Mouse (Mus musculus) activated CD4-positive, CD25-positive, alpha-beta regulatory T cell, adult 4 months (primary cell): ENCODE measurements around the gene Phka2. TPM values are rescaled to one million over a fixed set of nuclear protein-coding genes. Genes with fewer than 3 reads are reported as not detected.

Experiments
- ATAC-seq: one replicate; pipeline ENCODE4 v1.8.0; 2017
- polyA plus RNA-seq, 2 experiments: library from polyadenylated mRNA; unstranded; fragments of 100-300 nt; shearing (Covaris generic); gene quantifications; one replicate each; pipeline ENCODE4 v1.2.1; 2017

Gene Phka2
- 1 to 10 TPM; 6.4 to 9.0 TPM for polyA plus RNA-seq

GRCm38 (mm10) chrX:160502048-160503041 lies at the start of gene Phka2:
Phka2 (plus strand) TSS chrX:160502166.
- ATAC-seq = peak; percentile 95

GRCm38 (mm10) chrX:160455686-160456085 lies 46.3 kb upstream of the Phka2 start:
- no peak for ATAC-seq

- no peak for ATAC-seq
These were observed 30.6 kb upstream of the Phka2 start for GRCm38 (mm10) chrX:160471257-160471786.

GRCm38 (mm10) chrX:160489784-160490183 lies 12.2 kb upstream of the Phka2 start:
- ATAC-seq = no peak

- no peak for ATAC-seq
These were observed 7.6 kb upstream of the Phka2 start for GRCm38 (mm10) chrX:160494333-160494732.

- ATAC-seq = no peak
These were observed 7.0 kb upstream of the Phka2 start for GRCm38 (mm10) chrX:160494921-160495320.

- ATAC-seq = no peak
These were observed 5.5 kb upstream of the Phka2 start for GRCm38 (mm10) chrX:160496473-160496872.

- ATAC-seq = no peak
These were observed 871 bp upstream of the Phka2 start for GRCm38 (mm10) chrX:160501095-160501494.

- peak; percentile 11 for ATAC-seq
These were observed 299 bp upstream of the Phka2 start for GRCm38 (mm10) chrX:160501687-160502047.

GRCm38 (mm10) chrX:160509046-160509445 lies 7.1 kb downstream of the Phka2 start:
- no peak for ATAC-seq

- no peak for ATAC-seq
These were observed 8.2 kb downstream of the Phka2 start for GRCm38 (mm10) chrX:160510197-160510596.

GRCm38 (mm10) chrX:160516027-160516426 lies 14.1 kb downstream of the Phka2 start:
- ATAC-seq = no peak

GRCm38 (mm10) chrX:160542772-160543171 lies 40.8 kb downstream of the Phka2 start:
- no peak for ATAC-seq

GRCm38 (mm10) chrX:160548875-160549274 lies 46.9 kb downstream of the Phka2 start:
- no peak for ATAC-seq

- no peak for ATAC-seq
These were observed 50.1 kb downstream of the Phka2 start for GRCm38 (mm10) chrX:160552066-160552465.

- no peak for ATAC-seq
These were observed 81.6 kb downstream of the Phka2 start for GRCm38 (mm10) chrX:160583589-160583988.

GRCm38 (mm10) chrX:160584148-160584838 lies 82.3 kb downstream of the Phka2 start:
- ATAC-seq = no peak

GRCm38 (mm10) chrX:160585110-160585509 lies 83.1 kb downstream of the Phka2 start:
- no peak for ATAC-seq

GRCm38 (mm10) chrX:160588523-160588922 lies 86.6 kb downstream of the Phka2 start:
- no peak for ATAC-seq

GRCm38 (mm10) chrX:160590147-160590546 lies 88.2 kb downstream of the Phka2 start:
- ATAC-seq = no peak

GRCm38 (mm10) chrX:160592933-160593332 lies 91.0 kb downstream of the Phka2 start:
- ATAC-seq = no peak

GRCm38 (mm10) chrX:160598055-160598454 lies 96.1 kb downstream of the Phka2 start:
- no peak for ATAC-seq
